Mouse (Mus musculus): ENCODE measurements around the gene Ercc1.

- TF ChIP-seq CTCF (IDR thresholded peaks at IDR 0.05 in 2 of 3, conservative IDR thresholded peaks at IDR 0.05 in 1 of 3; ENCODE audit: control insufficient read depth in 1 of 3, insufficient read depth in 1 of 3, low read depth in 2 of 3, low read length in 3 of 3, poor library complexity in 1 of 3, severe bottlenecking in 1 of 3) (no peak), POLR2A (IDR thresholded peaks at IDR 0.05; ENCODE audit: control insufficient read depth in 1 of 2, insufficient read depth in 1 of 2, low read depth in 1 of 2, low read length in 2 of 2, poor library complexity in 1 of 2) (no peak), RAD21 (IDR thresholded peaks at IDR 0.05; ENCODE audit: low read depth, low read length) (no peak), ZMIZ1 (IDR thresholded peaks at IDR 0.05; ENCODE audit: low read depth, low read length) (no peak), RCOR1 (IDR thresholded peaks at IDR 0.05; ENCODE audit: low read depth, low read length) (no peak)
Measured at GRCm38 (mm10) chr7:19306819-19307738, 37.5 kb upstream of the Ercc1 start.
